Mouse (Mus musculus) E14TG2a.4 (cell line): ENCODE measurements around the gene Zfyve28.

Experiments
- CTCF ChIP-seq: conservative IDR thresholded peaks from 2 replicates; pipeline ENCODE4 v1.5.1; 2014; ENCODE audit warnings: low read length
- NANOG ChIP-seq: IDR thresholded peaks from 2 replicates; pipeline ENCODE4 v1.6.1; 2014; ENCODE audit warnings: borderline replicate concordance, low read length, mixed read lengths
- POU5F1 ChIP-seq: IDR thresholded peaks from 2 replicates; pipeline ENCODE4 v1.6.1; 2014; ENCODE audit warnings: low read length, borderline replicate concordance

GRCm38 (mm10) chr5:34289286-34289685 lies 1.0 kb upstream of the Zfyve28 start:
- no peak for TF ChIP-seq CTCF
- TF ChIP-seq NANOG: no peak
- TF ChIP-seq POU5F1: no peak
